Mouse (Mus musculus) cerebellum, adult 2 months (tissue): ENCODE results near the gene Tmem252. TPM values are rescaled to one million over a fixed set of nuclear protein-coding genes. Genes with fewer than 3 reads are reported as not detected.

Experiments used
- DNase-seq, 2 experiments: peaks; one replicate each; pipeline ENCODE4 v3.0.0; 2021
- H3K27ac ChIP-seq: fragments of 200-500 bp; 2 replicates; pipeline ENCODE4 v1.5.1; 2012; ENCODE audit warnings: low read length, control low read depth, inconsistent platforms; ENCODE audit not compliant: insufficient read depth
- H3K27me3 ChIP-seq: fragments of 200-500 bp; 2 replicates; pipeline ENCODE4 v1.6.1; 2012; ENCODE audit warnings: inconsistent platforms, mild to moderate bottlenecking, low read length, moderate library complexity; ENCODE audit not compliant: control insufficient read depth, insufficient read depth
- H3K4me1 ChIP-seq: fragments of 200-500 bp; 2 replicates; pipeline ENCODE4 v1.6.1; 2011; ENCODE audit warnings: low read length; ENCODE audit not compliant: control insufficient read depth, insufficient read depth
- H3K4me3 ChIP-seq: fragments of 200-500 bp; replicated peaks from 2 replicates; pipeline ENCODE3; 2011; ENCODE audit warnings: mild to moderate bottlenecking, low read depth, low read length, control low read depth; ENCODE audit not compliant: insufficient read depth
- CTCF ChIP-seq: fragments of 200-500 bp; IDR thresholded peaks from 2 replicates; pipeline ENCODE4 v1.5.1; 2011; ENCODE audit warnings: low read depth, mild to moderate bottlenecking, control low read depth, low read length, moderate library complexity, borderline replicate concordance; ENCODE audit not compliant: insufficient read depth
- POLR2A ChIP-seq: fragments of 200-500 bp; IDR thresholded peaks from 2 replicates; pipeline ENCODE4 v1.6.1; 2011; ENCODE audit warnings: low read length, control low read depth, borderline replicate concordance; ENCODE audit not compliant: insufficient read depth
- WGBS: fragments of 180-500 bp; shearing (Covaris S2); methylation state at CpG from one replicate; pipeline ENCODE4 v1.1.7; 2018; 5-methylcytosine and 5-hydroxymethylcytosine counted together
- polyA plus RNA-seq: library from polyadenylated mRNA; depleted of rRNA; stranded (reverse); fragments of >200 nt; gene quantifications from 2 replicates; pipeline ENCODE4 v1.2.3, GENCODE M21; 2012

Gene Tmem252
- polyA plus RNA-seq, 1 experiment: 0.26 TPM

DNA sequence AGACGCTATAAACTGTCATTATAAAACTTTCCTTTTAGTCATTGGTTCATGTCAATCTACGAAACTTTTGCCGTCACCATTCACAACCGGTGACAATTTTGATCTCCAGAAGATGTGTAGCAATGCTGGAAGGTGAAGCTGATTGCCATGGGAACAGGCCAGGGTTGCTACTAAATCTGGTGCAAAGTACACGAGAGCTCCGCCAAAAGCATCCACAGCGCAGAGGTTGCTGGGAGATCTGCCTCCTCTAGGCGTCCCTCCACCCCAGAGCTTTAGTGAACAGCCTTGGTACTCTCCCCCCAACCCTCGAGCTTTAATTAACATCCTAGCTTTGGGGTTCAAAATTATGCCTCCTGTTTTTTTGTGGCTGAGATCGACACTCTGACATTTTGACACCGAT lies 8.0 kb upstream of the Tmem252 start:
- Histone ChIP-seq H3K4me1 (no peaks in the 10 kb centered on the region), H3K4me3 (no peak overlapping the region), H3K27me3 (no peaks in the 10 kb centered on the region), H3K27ac (no peak overlapping the region)
- 68% methylated on average over 11 of the region's 11 CpGs for WGBS
- no peak for DNase-seq
- TF ChIP-seq CTCF (no peak), POLR2A (no peak)

DNA sequence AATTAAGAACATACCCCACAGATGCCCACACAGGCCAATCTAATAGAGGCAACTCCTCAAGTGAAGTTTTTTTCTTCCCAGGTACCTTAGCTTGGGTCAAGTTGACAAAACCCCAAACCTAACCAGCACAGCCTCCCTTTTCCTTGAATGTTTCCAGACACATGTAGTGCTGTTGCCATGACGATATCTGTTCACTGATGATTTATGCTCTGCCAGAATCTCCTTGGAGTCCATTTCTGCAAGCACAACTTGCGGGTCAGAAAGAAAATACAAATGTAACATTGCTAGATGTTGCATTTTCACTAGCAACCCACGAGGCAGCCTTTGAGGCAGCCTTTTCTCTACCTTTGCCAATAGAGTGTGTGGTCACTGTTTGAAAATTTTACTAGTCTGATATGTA lies 6.3 kb upstream of the Tmem252 start:
- 46% methylated on average over 3 of the region's 3 CpGs for WGBS
- no peaks in the 10 kb centered on the region for H3K4me1 ChIP-seq
- TF ChIP-seq CTCF: no peak
- TF ChIP-seq POLR2A: no peak

DNA sequence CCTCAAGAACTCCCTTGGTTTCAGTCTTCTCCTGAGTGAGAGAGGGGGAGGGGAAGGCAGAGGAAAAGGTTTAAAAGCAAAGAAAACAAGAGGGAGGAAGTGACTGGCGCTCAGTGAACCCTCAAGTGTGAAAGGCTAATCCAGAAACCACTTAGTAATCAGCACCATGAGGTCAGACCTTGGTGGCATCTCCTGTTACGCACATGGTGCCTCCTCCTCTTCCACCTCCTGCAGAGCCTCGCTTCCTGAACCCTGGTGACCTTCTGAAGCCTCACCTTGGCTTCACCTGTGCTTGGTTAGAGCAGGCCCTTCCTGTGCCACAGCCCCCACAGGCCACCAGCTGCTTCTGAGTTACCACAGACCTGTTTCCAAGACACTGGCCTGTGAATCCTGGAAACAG lies 2.2 kb upstream of the Tmem252 start:
- H3K27me3 ChIP-seq: no peaks in the 10 kb centered on the region
- DNase-seq: no peak
- H3K4me1 ChIP-seq: no peaks in the 10 kb centered on the region
- no peak for TF ChIP-seq CTCF
- no peak for TF ChIP-seq POLR2A
- H3K4me3 ChIP-seq: no peak overlapping the region
- 73% methylated on average over 3 of the region's 3 CpGs for WGBS
- H3K27ac ChIP-seq: no peak overlapping the region

More for the DNA sequence above, 6.3 kb upstream of the Tmem252 start:
- Histone ChIP-seq H3K27ac (no peak overlapping the region), H3K4me3 (no peak overlapping the region), H3K27me3 (no peaks in the 10 kb centered on the region)
- DNase-seq: no peak

DNA sequence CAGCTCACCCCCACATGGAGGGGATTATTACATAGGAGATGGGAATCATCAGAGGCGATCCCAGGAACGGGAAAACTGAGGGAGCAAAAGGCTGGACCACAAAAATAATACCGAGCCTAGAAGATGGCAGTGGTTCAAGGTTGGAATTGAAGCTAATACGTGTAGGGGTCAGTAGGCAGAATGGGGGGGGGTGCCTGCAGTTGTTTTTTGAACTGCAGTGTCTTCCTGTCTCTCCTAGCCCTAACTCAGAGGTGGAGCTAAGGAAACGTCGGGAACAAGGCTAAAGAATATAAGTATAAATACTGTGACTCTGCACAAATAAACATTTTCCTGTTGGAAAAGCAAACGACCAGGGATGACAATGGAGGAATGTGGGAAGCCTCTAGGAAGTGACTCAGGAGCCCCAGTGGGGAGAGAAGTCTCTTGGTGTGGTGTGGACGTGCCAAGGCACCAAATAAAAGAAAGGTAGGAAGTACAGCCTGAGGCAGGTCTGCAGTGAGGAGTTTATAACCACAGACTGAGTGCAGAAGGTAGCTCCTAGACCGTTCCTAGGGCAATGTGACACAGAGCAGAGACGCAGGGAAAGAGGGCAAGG lies 1.3 kb upstream of the Tmem252 start:
- Histone ChIP-seq H3K27ac (no peak overlapping the region), H3K4me3 (no peak overlapping the region), H3K27me3 (no peaks in the 10 kb centered on the region), H3K4me1 (no peaks in the 10 kb centered on the region)
- TF ChIP-seq CTCF (no peak), POLR2A (no peak)
- WGBS: 72% methylated on average over 10 of the region's 10 CpGs
- DNase-seq: no peak

DNA sequence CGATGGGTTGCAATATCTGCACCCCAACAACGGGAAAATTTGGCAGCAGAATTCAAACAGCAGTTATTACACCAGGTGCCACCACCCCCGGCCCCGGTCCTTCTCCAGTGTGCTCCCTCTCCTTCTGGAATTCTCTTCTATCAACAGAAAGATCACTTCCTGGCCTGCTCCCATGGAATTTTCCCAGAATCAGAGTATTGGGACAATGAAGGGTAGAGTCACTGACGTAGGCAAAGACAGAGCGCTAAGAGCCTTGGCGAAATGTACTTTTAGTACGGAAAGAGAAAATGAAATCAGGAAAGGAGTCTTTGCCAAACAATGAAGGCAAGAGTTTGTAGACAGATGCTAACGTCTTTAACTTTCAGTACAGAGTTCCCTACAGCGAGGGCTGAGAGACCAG lies 477 bp upstream of the Tmem252 start:
- no peak for DNase-seq
- no peaks in the 10 kb centered on the region for H3K27me3 ChIP-seq
- TF ChIP-seq CTCF (no peak), POLR2A (no peak)
- H3K4me1 ChIP-seq: no peaks in the 10 kb centered on the region
- WGBS: 79% methylated on average over 10 of the region's 10 CpGs
- H3K27ac ChIP-seq: no peak overlapping the region
- no peak overlapping the region for H3K4me3 ChIP-seq

DNA sequence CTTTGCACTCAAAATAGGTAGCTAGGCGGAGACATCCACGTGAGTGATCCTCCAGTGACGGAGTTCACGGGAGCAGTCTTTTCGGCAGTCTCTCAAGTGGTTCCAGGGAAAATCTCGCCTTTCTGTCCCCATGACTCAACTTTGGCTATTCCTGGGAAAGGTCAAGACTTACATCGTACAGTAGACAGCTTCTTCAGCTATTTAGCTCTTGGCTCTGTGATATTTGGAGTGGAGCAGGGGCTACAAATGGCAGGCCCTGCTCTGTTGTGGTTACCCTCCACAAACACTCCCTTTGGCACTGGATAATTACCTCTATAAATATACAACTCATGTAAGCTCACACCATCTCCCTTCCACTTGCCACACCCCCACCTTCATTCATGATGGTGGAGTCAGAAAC lies 2.6 kb downstream of the Tmem252 start:
- DNase-seq: no peak
- no peak overlapping the region for H3K4me3 ChIP-seq
- WGBS: 84% methylated on average over 7 of the region's 7 CpGs
- TF ChIP-seq CTCF (no peak), POLR2A (no peak)
- H3K27me3 ChIP-seq: no peaks in the 10 kb centered on the region
- no peaks in the 10 kb centered on the region for H3K4me1 ChIP-seq
- no peak overlapping the region for H3K27ac ChIP-seq

DNA sequence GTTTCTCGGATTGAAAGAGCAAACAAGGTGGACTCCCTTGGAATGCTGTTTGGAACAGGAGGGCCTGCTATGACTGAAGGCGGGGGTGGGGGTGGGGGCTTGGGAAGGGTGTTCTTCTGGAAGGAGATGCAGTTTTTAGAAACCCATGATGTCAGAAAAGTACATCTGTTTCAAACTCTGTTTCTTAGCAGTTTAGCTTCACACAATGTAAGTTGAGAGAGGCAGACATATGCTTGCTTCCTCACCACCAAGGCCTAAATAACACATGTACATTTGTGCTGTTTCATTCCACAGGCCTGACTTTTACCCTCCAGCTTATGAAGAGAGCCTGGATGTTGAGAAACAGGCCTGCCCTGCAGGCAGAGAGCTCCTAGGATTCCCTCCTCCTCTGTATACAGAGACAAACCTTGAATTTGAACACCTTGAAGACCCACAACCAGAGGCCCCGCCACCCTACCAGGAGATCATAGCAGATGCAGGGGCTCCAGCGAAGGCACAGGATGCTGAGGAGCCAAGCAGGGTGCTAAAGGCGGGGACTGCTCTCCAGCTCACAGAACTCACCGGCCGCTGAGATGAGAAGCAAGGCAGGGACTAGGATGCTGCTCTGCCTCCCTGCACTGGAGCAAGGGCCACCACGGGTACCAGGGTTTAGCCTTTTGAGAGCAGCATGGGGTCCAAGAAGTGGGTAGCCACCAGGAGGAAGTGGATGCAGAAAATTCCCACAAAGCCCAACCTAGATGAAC lies 3.6 kb downstream of the Tmem252 start:
- WGBS: 77% methylated on average over 8 of the region's 8 CpGs
- TF ChIP-seq CTCF: no peak
- TF ChIP-seq POLR2A: no peak
- no peak for DNase-seq
- Histone ChIP-seq H3K27me3 (no peaks in the 10 kb centered on the region), H3K4me3 (no peak overlapping the region), H3K27ac (no peak overlapping the region), H3K4me1 (no peaks in the 10 kb centered on the region)

DNA sequence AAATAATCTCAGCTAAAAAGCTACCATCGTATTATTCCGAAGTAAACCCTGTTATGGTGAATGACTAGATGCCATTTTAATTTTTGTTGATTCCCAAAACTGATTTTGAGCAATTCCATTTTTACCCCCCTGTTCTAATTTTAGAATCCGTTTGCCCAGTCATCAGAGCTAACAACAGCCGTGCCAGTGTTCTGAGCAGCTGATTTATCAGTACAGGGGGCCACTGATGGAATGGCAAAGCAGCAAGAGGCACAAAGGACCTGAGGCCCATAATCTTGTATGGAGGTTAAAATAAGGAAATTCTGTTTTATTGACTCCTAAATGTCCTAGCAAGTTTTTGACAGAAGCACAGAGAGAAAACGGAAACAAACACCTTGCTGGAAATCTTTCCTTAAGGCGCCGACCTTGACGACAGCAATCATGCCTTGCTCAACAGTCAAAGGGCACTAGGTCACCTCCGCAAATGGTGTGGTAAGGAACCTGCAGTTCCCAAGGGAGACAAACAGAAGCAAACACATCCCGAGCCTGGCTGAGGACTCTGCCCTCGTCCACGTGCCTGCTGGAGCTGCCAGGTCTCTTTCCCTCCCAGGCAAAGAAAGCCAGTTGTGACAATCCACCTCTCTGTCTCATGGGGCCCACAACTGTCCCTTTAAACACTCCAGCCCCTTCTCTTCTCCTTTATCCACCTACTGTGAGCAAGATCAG lies 9.4 kb downstream of the Tmem252 start:
- WGBS: 67% methylated on average over 12 of the region's 12 CpGs
- Histone ChIP-seq H3K27ac (no peak overlapping the region), H3K4me1 (no peaks in the 10 kb centered on the region), H3K27me3 (no peaks in the 10 kb centered on the region), H3K4me3 (no peak overlapping the region)
- DNase-seq: no peak
- no peak for TF ChIP-seq POLR2A
